Mouse (Mus musculus): ENCODE results near the gene Copa. TPM values are rescaled to one million over a fixed set of nuclear protein-coding genes. Genes with fewer than 3 reads are reported as not detected.

Copa gene
- polyA plus RNA-seq, 1 experiment from 2014 or later, result 146 TPM

DNA sequence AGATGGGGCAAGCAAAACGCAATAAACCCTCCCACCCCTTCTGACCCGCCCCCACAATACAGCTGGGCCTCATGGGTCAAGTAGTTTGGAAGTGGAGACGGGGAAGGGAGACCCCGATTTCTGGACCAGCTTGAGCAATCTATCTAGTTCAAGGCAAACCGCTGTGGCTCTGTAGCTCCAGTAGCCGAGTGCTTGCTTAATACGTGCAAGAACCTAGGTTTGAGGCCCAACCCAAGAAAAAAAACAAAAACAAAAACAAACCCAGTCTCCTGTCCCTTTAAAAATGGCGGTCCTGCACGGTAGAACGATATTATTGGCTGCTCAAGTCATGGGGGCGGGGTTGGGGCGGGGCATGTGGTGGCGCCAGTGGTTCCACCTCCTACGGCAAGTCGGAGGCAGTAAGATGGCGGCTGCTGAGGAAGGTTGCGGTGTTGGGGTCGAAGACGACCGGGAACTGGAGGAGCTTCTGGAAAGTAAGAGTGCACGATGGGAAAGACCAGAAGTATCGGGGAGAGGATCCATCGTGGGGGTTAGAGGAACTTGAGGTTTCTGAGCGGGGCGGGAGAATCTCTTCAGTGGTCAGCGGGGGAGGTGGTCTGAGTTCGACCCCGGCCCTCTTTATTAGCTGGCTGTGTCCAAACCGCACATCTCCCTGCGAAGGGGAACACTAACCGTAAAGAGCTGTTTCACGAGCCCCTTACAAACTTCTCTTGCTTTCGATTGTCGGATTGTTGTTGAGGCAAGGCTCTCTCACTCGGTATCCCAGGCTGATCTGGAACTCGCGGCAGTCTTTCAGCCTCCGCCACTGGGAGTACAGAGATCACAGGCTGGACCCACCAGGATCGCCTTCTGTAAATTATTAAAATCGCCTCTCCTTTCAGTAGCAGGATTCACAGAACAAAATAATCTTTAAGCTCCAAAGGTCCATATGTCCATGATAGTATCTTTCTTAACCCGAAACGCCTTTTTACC lies 44.3 kb downstream of the Copa start, which contains the start of gene Pex19:
Gene Pex19, plus strand, starts transcription at position 380 of the 972 bp plus-strand sequence.
- 1% methylated on average over 42 of the region's 42 CpGs for WGBS (ENCODE audit: insufficient replicate concordance)
- Histone ChIP-seq H3K27ac (ENCODE audit: low read depth, low read length) (no peak within 1 kb of the TSS), H3K36me3 (ENCODE audit: control insufficient read depth, insufficient read depth, low read length) (peaks cover 27% of the 10 kb centered on the region), H3K4me1 (ENCODE audit: control insufficient read depth, insufficient read depth, low read length) (peaks cover 8% of the 10 kb centered on the region), H3K4me3 (ENCODE audit: low read depth, low read length) (peak within 1 kb of the TSS; percentile 79), H3K9ac (ENCODE audit: low read depth, low read length) (peak within 1 kb of the TSS; percentile 88), H3K27me3 (ENCODE audit: control insufficient read depth, insufficient read depth, low read length) (no peaks in the 10 kb centered on the region), H3K4me2 (peak within 1 kb of the TSS; percentile 84), H3K9me3 (replicated peaks; ENCODE audit: control insufficient read depth, low read length) (no peaks in the 10 kb centered on the region)
- ATAC-seq (replicated peaks; ENCODE audit: insufficient number of reproducible peaks, low FRiP score, low TSS enrichment), result peak; percentile 91

DNA sequence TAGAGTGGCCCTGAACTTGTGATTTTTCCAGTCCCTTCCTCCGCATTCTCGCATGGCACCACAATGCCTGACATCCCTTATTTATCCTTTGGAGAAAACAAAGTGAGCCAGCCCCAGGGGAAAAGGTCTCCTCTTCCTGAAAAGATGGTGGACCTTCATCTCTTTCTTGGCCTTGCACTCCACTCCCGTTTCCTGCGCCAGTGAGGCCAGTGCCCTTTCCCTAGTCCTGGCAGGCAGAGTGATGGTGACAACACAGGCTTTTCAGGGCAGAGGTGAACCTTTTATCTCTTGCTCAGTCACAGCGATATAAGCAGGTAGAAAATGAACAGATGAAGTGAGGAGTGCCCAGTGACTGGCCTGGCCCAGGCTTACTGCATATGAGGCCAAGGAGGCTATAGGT lies 45.2 kb downstream of the Copa start:
- 35% methylated on average over 5 of the region's 5 CpGs for WGBS (ENCODE audit: insufficient replicate concordance)
- Histone ChIP-seq H3K9me3 (replicated peaks; ENCODE audit: control insufficient read depth, low read length) (no peaks in the 10 kb centered on the region), H3K4me1 (ENCODE audit: control insufficient read depth, insufficient read depth, low read length) (peaks cover 8% of the 10 kb centered on the region), H3K4me2 (peak overlapping the region; percentile 69), H3K27me3 (ENCODE audit: control insufficient read depth, insufficient read depth, low read length) (no peaks in the 10 kb centered on the region), H3K9ac (ENCODE audit: low read depth, low read length) (peak overlapping the region; percentile 88), H3K36me3 (ENCODE audit: control insufficient read depth, insufficient read depth, low read length) (peaks cover 29% of the 10 kb centered on the region), H3K4me3 (ENCODE audit: low read depth, low read length) (peak overlapping the region; percentile 79), H3K27ac (ENCODE audit: low read depth, low read length) (no peak overlapping the region)
- no peak for ATAC-seq (replicated peaks; ENCODE audit: insufficient number of reproducible peaks, low FRiP score, low TSS enrichment)

DNA sequence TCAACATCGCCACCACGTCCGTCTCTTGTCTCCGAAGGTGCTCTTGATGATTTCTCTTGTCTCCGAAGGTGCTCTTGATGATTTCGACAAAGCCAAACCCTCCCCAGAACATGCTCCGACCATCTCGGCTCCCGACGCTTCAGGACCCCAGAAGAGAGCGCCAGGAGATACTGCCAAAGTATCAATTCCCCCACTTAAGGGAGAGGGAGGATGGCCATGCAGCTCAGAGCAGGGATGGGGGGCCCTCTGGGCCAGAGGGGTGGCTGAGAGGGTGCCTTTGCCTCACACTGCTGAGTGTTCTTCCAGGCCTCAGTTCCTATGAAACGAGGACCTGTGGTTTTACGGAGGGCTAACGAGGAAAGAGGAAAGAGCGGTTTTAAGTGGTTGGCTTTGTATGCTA lies 46.2 kb downstream of the Copa start:
- peaks cover 8% of the 10 kb centered on the region for H3K4me1 ChIP-seq (ENCODE audit: control insufficient read depth, insufficient read depth, low read length)
- ATAC-seq (replicated peaks; ENCODE audit: insufficient number of reproducible peaks, low FRiP score, low TSS enrichment), result no peak
- no peaks in the 10 kb centered on the region for H3K9me3 ChIP-seq (replicated peaks; ENCODE audit: control insufficient read depth, low read length)
- H3K9ac ChIP-seq (ENCODE audit: low read depth, low read length), result no peak overlapping the region
- no peak overlapping the region for H3K4me2 ChIP-seq
- H3K27ac ChIP-seq (ENCODE audit: low read depth, low read length), result no peak overlapping the region
- 93% methylated on average over 15 of the region's 15 CpGs for WGBS (ENCODE audit: insufficient replicate concordance)
- H3K4me3 ChIP-seq (ENCODE audit: low read depth, low read length), result no peak overlapping the region
- H3K36me3 ChIP-seq (ENCODE audit: control insufficient read depth, insufficient read depth, low read length), result peaks cover 30% of the 10 kb centered on the region
- no peaks in the 10 kb centered on the region for H3K27me3 ChIP-seq (ENCODE audit: control insufficient read depth, insufficient read depth, low read length)

DNA sequence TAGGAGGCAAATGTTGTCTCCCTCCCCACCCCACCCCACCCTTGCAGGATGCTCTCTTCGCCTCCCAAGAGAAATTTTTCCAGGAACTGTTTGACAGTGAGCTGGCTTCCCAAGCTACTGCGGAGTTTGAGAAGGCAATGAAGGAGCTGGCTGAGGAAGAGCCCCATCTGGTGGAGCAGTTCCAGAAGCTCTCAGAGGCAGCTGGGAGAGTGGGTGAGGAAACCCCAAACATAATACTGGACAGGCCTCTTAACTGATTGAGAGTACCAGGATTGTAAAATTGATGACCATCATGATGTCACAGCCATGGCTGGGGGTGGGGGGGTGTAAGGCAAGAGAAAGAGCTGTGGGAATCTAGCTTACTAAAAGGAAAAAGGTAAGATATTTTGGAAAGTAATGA lies 46.8 kb downstream of the Copa start:
- H3K9me3 ChIP-seq (replicated peaks; ENCODE audit: control insufficient read depth, low read length), result no peaks in the 10 kb centered on the region
- H3K9ac ChIP-seq (ENCODE audit: low read depth, low read length), result no peak overlapping the region
- WGBS (ENCODE audit: insufficient replicate concordance), result 77% methylated on average over 2 of the region's 2 CpGs
- no peak overlapping the region for H3K27ac ChIP-seq (ENCODE audit: low read depth, low read length)
- H3K4me3 ChIP-seq (ENCODE audit: low read depth, low read length), result no peak overlapping the region
- peaks cover 34% of the 10 kb centered on the region for H3K36me3 ChIP-seq (ENCODE audit: control insufficient read depth, insufficient read depth, low read length)
- H3K4me1 ChIP-seq (ENCODE audit: control insufficient read depth, insufficient read depth, low read length), result peaks cover 8% of the 10 kb centered on the region
- H3K4me2 ChIP-seq, result no peak overlapping the region
- ATAC-seq (replicated peaks; ENCODE audit: insufficient number of reproducible peaks, low FRiP score, low TSS enrichment), result no peak
- H3K27me3 ChIP-seq (ENCODE audit: control insufficient read depth, insufficient read depth, low read length), result no peaks in the 10 kb centered on the region

DNA sequence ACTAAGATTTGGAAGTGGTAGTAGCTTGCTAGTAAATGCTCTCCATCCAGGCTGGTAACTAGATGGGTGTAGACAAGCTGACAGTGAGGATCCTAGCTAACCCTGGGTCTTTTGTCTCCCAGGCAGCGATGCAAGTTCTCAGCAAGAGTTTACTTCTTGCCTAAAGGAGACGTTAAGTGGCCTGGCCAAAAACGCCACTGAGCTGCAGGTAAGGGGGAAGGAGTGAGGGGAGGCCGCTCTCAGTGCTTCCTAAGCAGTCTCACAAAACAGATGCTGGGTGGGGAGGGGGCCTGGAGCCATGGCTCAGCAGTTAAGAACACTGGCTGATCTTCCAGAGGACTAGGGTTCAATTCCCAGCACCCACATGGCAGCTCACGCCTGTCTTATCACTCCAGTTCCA lies 47.5 kb downstream of the Copa start:
- no peak overlapping the region for H3K4me3 ChIP-seq (ENCODE audit: low read depth, low read length)
- no peak overlapping the region for H3K27ac ChIP-seq (ENCODE audit: low read depth, low read length)
- 90% methylated on average over 5 of the region's 5 CpGs for WGBS (ENCODE audit: insufficient replicate concordance)
- no peak for ATAC-seq (replicated peaks; ENCODE audit: insufficient number of reproducible peaks, low FRiP score, low TSS enrichment)
- no peaks in the 10 kb centered on the region for H3K27me3 ChIP-seq (ENCODE audit: control insufficient read depth, insufficient read depth, low read length)
- H3K9ac ChIP-seq (ENCODE audit: low read depth, low read length), result no peak overlapping the region
- no peaks in the 10 kb centered on the region for H3K9me3 ChIP-seq (replicated peaks; ENCODE audit: control insufficient read depth, low read length)
- peaks cover 40% of the 10 kb centered on the region for H3K36me3 ChIP-seq (ENCODE audit: control insufficient read depth, insufficient read depth, low read length)
- H3K4me2 ChIP-seq, result no peak overlapping the region
- peaks cover 8% of the 10 kb centered on the region for H3K4me1 ChIP-seq (ENCODE audit: control insufficient read depth, insufficient read depth, low read length)

DNA sequence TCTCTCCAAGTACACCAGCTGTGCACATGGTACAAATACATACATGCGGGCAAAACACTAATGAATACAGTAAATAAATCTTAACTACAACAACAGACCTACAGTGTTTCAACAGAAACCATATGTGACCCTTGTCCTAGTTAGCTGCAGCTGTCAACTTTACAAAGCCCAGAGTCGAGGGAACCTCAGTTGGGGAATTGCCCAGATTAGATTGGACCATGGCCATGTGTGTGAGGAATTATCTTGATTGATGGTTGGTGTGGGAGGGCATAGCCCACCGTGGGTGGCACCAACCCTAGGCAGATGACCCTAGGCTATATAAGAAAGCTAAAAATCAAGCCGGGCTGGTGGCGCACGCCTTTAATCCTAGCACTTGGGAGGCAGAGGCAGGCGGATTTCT lies 50.0 kb downstream of the Copa start:
- Histone ChIP-seq H3K9ac (ENCODE audit: low read depth, low read length) (no peak overlapping the region), H3K9me3 (replicated peaks; ENCODE audit: control insufficient read depth, low read length) (no peaks in the 10 kb centered on the region), H3K27me3 (ENCODE audit: control insufficient read depth, insufficient read depth, low read length) (no peaks in the 10 kb centered on the region), H3K27ac (ENCODE audit: low read depth, low read length) (no peak overlapping the region), H3K4me2 (no peak overlapping the region), H3K4me3 (ENCODE audit: low read depth, low read length) (no peak overlapping the region), H3K4me1 (ENCODE audit: control insufficient read depth, insufficient read depth, low read length) (peaks cover 6% of the 10 kb centered on the region), H3K36me3 (ENCODE audit: control insufficient read depth, insufficient read depth, low read length) (peaks cover 44% of the 10 kb centered on the region)
- 90% methylated on average over 7 of the region's 7 CpGs for WGBS (ENCODE audit: insufficient replicate concordance)
- ATAC-seq (replicated peaks; ENCODE audit: insufficient number of reproducible peaks, low FRiP score, low TSS enrichment), result no peak

DNA sequence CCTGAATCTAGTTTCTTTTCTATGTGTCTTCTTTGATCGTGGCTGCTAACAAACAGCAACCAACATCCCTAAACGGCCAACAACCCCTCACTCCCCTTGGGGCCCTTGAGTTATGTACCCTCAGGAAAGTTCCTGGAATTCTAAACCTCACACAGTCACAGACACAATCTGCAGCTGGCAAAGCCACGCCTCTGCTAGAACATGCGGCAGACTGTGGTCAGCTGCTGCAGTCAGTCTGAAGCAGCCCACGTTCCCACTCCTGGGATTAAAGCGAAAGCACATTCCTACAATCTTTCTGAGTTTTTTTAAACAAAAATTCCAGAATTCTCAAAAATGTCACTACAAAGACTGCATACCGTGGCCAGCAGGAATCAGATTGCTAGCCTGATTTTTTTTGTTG lies 51.2 kb downstream of the Copa start:
- Histone ChIP-seq H3K9ac (ENCODE audit: low read depth, low read length) (no peak overlapping the region), H3K4me1 (ENCODE audit: control insufficient read depth, insufficient read depth, low read length) (no peaks in the 10 kb centered on the region), H3K36me3 (ENCODE audit: control insufficient read depth, insufficient read depth, low read length) (peaks cover 44% of the 10 kb centered on the region), H3K27ac (ENCODE audit: low read depth, low read length) (no peak overlapping the region), H3K27me3 (ENCODE audit: control insufficient read depth, insufficient read depth, low read length) (no peaks in the 10 kb centered on the region), H3K9me3 (replicated peaks; ENCODE audit: control insufficient read depth, low read length) (no peaks in the 10 kb centered on the region), H3K4me2 (no peak overlapping the region), H3K4me3 (ENCODE audit: low read depth, low read length) (no peak overlapping the region)
- ATAC-seq (replicated peaks; ENCODE audit: insufficient number of reproducible peaks, low FRiP score, low TSS enrichment), result no peak
- 76% methylated on average over 7 of the region's 7 CpGs for WGBS (ENCODE audit: insufficient replicate concordance)

DNA sequence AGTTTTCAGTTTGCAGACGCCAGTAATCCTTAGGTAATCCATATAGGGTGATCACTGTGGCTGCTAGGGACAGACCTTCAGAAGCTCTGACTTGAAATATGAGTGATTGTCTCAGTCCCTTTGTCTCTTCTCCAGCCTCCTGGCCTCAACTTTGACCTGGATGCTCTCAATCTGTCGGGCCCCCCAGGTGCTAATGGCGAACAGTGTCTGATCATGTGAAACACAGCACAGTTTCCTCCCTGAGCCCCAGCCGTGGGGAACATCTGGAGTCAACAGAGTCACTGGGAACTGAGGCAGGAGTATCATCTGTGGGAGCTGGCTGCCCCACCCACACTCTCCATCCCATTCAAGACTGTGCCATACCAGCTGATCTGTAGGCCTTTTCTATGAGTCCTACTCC lies 51.7 kb downstream of the Copa start:
- Histone ChIP-seq H3K4me1 (ENCODE audit: control insufficient read depth, insufficient read depth, low read length) (no peaks in the 10 kb centered on the region), H3K27ac (ENCODE audit: low read depth, low read length) (no peak overlapping the region), H3K9me3 (replicated peaks; ENCODE audit: control insufficient read depth, low read length) (no peaks in the 10 kb centered on the region), H3K36me3 (ENCODE audit: control insufficient read depth, insufficient read depth, low read length) (peaks cover 44% of the 10 kb centered on the region), H3K27me3 (ENCODE audit: control insufficient read depth, insufficient read depth, low read length) (no peaks in the 10 kb centered on the region), H3K9ac (ENCODE audit: low read depth, low read length) (no peak overlapping the region), H3K4me3 (ENCODE audit: low read depth, low read length) (no peak overlapping the region), H3K4me2 (no peak overlapping the region)
- WGBS (ENCODE audit: insufficient replicate concordance), result 84% methylated on average over 4 of the region's 4 CpGs
- no peak for ATAC-seq (replicated peaks; ENCODE audit: insufficient number of reproducible peaks, low FRiP score, low TSS enrichment)

DNA sequence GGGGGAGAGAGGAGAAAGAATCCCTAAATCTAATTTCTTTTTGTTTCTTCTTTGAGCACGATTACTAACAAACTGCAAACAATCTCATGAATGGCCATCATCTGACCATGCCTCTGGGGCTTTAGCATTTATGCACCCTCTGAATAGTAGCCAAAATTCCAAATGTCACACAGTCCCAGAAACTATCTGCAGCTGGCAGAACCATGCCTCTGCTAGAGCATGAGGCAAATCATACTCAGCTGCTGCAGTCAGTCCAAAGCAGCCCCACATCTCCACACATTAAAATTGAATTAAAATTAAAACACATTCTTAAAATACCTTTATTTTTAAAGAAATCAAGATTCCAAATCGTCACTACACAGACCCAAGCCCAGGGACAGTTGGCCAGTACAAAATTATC lies 57.8 kb downstream of the Copa start:
- Histone ChIP-seq H3K9me3 (replicated peaks; ENCODE audit: control insufficient read depth, low read length) (no peaks in the 10 kb centered on the region), H3K9ac (ENCODE audit: low read depth, low read length) (no peak overlapping the region), H3K4me1 (ENCODE audit: control insufficient read depth, insufficient read depth, low read length) (no peaks in the 10 kb centered on the region), H3K36me3 (ENCODE audit: control insufficient read depth, insufficient read depth, low read length) (peaks cover 4% of the 10 kb centered on the region), H3K27me3 (ENCODE audit: control insufficient read depth, insufficient read depth, low read length) (no peaks in the 10 kb centered on the region), H3K27ac (ENCODE audit: low read depth, low read length) (no peak overlapping the region), H3K4me3 (ENCODE audit: low read depth, low read length) (no peak overlapping the region), H3K4me2 (no peak overlapping the region)
- no peak for ATAC-seq (replicated peaks; ENCODE audit: insufficient number of reproducible peaks, low FRiP score, low TSS enrichment)
- WGBS (ENCODE audit: insufficient replicate concordance), result 73% methylated on average over 2 of the region's 2 CpGs
